Mouse (Mus musculus) activated CD4-positive, CD25-positive, alpha-beta regulatory T cell (primary cell): ENCODE data around the gene Klrc1. TPM values are rescaled to one million over a fixed set of nuclear protein-coding genes. Genes with fewer than 3 reads are reported as not detected.

Experiments used
- polyA plus RNA-seq, 2 experiments: library from polyadenylated mRNA; unstranded; fragments of 100-300 nt; shearing (Covaris generic); gene quantifications; one replicate each; pipeline ENCODE4 v1.2.1; 2017

Klrc1 gene
- 1 to 10 TPM in 1 of 2 experiments, under 1 TPM in 1; 0.52 to 1.2 TPM for polyA plus RNA-seq

DNA sequence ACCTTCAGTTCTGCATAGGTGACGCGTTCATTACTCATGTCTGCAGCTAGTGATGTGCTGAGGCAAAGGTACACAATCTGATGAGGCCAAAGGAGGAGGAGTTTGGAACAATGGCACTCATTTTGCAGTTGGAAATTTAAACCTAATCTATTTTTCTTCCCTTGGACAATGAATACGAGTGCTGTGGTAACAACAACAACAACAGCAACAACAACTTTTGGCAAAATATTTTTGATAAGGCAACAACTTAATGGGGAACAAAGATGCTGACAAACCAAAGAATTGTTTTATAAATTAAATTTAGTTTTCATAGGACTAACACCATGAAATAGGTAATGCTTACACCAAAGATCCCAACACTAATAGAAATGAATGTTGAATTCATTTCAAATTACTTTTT, at the start of gene Klrc1:
Gene Klrc1, minus strand, starts transcription at position 101 of the 400 bp plus-strand sequence.

DNA sequence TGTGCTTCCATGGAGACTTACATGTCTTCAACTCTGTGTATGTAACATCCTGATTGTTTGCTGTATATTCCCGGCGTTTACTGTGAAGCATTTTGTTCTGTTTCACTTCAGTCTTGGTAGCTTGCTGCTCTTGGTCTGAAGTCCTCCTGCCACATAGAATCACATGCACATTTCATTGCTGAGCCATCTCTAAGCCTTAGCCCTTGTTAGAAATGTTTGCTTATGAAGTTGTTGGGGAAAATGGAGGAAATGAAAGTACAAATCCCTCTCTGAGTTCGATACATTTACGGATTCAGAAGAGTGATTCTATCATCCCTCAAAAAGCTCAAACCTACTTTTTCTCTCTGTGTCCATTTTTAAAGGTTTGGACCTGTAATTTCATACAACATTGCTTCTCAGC, 38.3 kb upstream of the Klrc1 start, which contains the start of gene Klri1:
Gene Klri1, minus strand, starts transcription at position 101 of the 400 bp plus-strand sequence.

DNA sequence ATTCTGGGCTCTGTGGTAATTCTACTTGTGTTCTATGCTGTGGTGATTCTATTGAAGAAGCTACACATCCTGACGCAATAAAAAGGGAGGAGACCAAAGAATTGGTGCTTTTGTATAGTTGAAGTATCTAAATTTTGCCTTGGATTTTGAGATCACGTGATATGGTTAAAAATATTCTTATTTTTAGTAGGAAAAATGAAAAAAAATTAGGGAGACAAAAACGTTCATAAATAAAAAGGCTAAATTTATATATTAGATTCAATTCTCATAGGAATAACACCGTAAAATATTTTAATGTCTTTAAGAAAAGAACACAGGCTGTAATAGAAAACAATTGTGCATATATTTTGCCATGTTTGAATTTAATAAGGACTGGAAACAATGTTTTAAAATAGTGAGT, 18.2 kb downstream of the Klrc1 start, which contains the start of gene Klrc2:
Gene Klrc2, minus strand, starts transcription at position 101 of the 400 bp plus-strand sequence.

DNA sequence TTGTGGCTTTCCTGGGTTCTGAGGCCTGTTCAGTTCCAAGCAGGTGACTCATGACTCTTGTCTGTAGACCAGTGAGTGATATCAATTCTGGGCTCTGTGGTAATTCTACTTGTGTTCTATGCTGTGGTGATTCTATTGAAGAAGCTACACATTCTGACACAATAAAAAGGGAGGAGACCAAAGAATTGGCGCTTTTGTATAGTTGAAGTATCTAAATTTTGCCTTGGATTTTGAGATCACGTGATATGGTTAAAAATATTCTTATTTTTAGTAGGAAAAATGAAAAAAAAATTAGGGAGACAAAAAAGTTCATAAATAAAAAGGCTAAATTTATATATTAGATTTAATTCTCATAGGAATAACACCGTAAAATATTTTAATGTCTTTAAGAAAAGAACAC, 35.5 kb downstream of the Klrc1 start, which contains the start of gene Klrc3:
Gene Klrc3, minus strand, starts transcription at position 101 of the 400 bp plus-strand sequence.

DNA sequence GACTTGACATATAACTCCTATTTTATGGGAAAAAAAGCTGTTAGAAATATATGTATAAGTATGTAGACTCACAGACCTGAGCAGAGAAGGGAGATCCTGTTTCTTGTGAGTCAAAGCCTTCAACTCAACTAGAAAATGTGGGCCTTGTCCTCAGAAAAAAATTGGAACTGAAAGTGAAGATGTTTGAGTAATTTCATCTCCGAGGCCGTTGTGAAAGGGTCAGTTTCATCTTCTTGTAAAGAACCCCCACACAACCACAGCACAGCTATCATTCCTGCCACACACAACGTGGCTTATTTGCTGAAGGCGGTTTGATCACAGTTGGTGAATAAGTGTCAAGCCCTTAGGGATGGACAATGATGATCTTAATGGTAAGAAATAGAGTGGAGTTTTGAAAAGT, 55.0 kb downstream of the Klrc1 start, which contains the start of gene Klrk1:
Gene Klrk1, minus strand, starts transcription at position 130 of the 400 bp plus-strand sequence.

Other genes with a start within 250 kb of the Klrc1 start
- not detected for gene Clec1a, start 227.0 kb downstream of the Klrc1 start, polyA plus RNA-seq
- under 1 TPM in 1 of 2 experiments, not detected in 1; 0.49 TPM for gene Olr1, start 171.8 kb downstream of the Klrc1 start, polyA plus RNA-seq
- gene Tmem52b, start 166.4 kb downstream of the Klrc1 start, polyA plus RNA-seq = not detected
- gene Gabarapl1, start 145.8 kb downstream of the Klrc1 start, polyA plus RNA-seq = 10 to 100 TPM in 1 of 2 experiments, 1 to 10 TPM in 1; 6.1 to 12.8 TPM
- not detected for gene Klre1, start 101.1 kb downstream of the Klrc1 start, polyA plus RNA-seq
- 1 to 10 TPM; 1.4 to 2.8 TPM for gene Klrd1, start 87.2 kb downstream of the Klrc1 start, polyA plus RNA-seq
- 1 to 10 TPM in 1 of 2 experiments, under 1 TPM in 1; 0.87 to 2.1 TPM for gene Klrk1, start 55.1 kb downstream of the Klrc1 start, polyA plus RNA-seq
- gene Klrc3, start 35.6 kb downstream of the Klrc1 start, polyA plus RNA-seq = not detected
- gene Klrc2, start 18.3 kb downstream of the Klrc1 start, polyA plus RNA-seq = under 1 TPM; 0.42 to 0.72 TPM
- under 1 TPM in 1 of 2 experiments, not detected in 1; 0.34 TPM for gene Klri1, start 38.2 kb upstream of the Klrc1 start, polyA plus RNA-seq
- under 1 TPM in 1 of 2 experiments, not detected in 1; 0.14 TPM for gene Klri2, start 61.5 kb upstream of the Klrc1 start, polyA plus RNA-seq
- gene Gm156, start 105.3 kb upstream of the Klrc1 start, polyA plus RNA-seq = not detected
- not detected for gene Gm17631, start 183.7 kb upstream of the Klrc1 start, polyA plus RNA-seq
- gene Klra17, start 197.7 kb upstream of the Klrc1 start, polyA plus RNA-seq = under 1 TPM in 1 of 2 experiments, not detected in 1; 0.31 TPM
- gene Klra5, start 238.7 kb upstream of the Klrc1 start, polyA plus RNA-seq = not detected